Comparison of ENCODE assay signal across 25 mouse cellular contexts in the genomic region with DNA sequence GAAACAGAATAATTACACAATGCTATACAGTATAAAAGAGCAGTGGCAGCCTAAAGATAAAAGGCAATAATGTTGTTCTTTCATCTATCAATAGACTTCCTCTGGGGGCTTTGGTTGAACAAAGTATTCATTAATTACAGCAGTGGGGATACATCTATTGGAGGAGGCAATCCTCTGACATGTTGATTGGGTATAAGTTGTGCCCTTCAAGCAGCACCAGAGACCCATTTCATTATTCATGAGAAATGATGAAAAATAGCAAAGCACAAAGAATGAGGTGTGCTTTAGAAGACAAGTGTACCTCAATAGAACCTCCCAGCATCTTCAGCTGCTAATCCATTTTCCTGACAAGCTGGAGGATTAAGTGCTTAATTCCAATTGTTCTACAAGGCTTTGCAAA.
"Had no signal": no experiment of that assay in that cellular context is flagged by ENCODE, and none has a peak within 500 bp of the region (broad histone marks: within the 10 kb centered on the region; RNA-seq: fewer than 3 reads in every experiment).

No protein-coding gene starts in this region.

- H3K4me2 ChIP-seq: heart, embryonic 11.5 days; heart, embryonic 13.5 days; heart, embryonic 15.5 days; hindbrain, embryonic 13.5 days; hindbrain, embryonic 15.5 days; kidney, embryonic 15.5 days; limb, embryonic 13.5 days; limb, embryonic 15.5 days had no signal

- H3K36me3 ChIP-seq: heart, embryonic 13.5 days; heart, embryonic 15.5 days; hindbrain, embryonic 13.5 days; hindbrain, embryonic 15.5 days; kidney, embryonic 15.5 days; limb, embryonic 13.5 days; limb, embryonic 15.5 days had no signal

- H3K27ac ChIP-seq: heart, adult 2 months; heart, embryonic 13.5 days; heart, embryonic 15.5 days; hindbrain, embryonic 13.5 days; hindbrain, embryonic 15.5 days; hindbrain, postnatal 0 days; kidney, embryonic 15.5 days; kidney, postnatal 0 days; limb, embryonic 13.5 days; limb, embryonic 15.5 days had no signal

- H3K4me1 ChIP-seq: heart, embryonic 13.5 days; heart, embryonic 15.5 days; hindbrain, embryonic 13.5 days; hindbrain, embryonic 15.5 days; kidney, embryonic 15.5 days; limb, embryonic 13.5 days; limb, embryonic 15.5 days had no signal

- DNase-seq: gastrocnemius, postnatal 14 days; gastrocnemius, postnatal 36 days; heart, adult 11 months; heart, adult 2 months; heart, postnatal 14 days; heart, postnatal 36 days; kidney, adult 11 months; kidney, adult 2 months; kidney, adult 9 months; kidney, postnatal 14 days; kidney, postnatal 36 days; layer of hippocampus, adult 9-11 months; layer of hippocampus, postnatal 36 days; left cerebral cortex, postnatal 4 days had no signal

- H3K27me3 ChIP-seq: heart, embryonic 13.5 days; heart, embryonic 15.5 days; hindbrain, embryonic 13.5 days; hindbrain, embryonic 15.5 days; kidney, embryonic 15.5 days; limb, embryonic 13.5 days; limb, embryonic 15.5 days had no signal

- H3K9me3 ChIP-seq: heart, embryonic 13.5 days; heart, embryonic 15.5 days; hindbrain, embryonic 13.5 days; hindbrain, embryonic 15.5 days; kidney, embryonic 15.5 days; limb, embryonic 13.5 days; limb, embryonic 15.5 days had no signal

- H3K9ac ChIP-seq: heart, embryonic 13.5 days; heart, embryonic 15.5 days; hindbrain, embryonic 13.5 days; hindbrain, embryonic 15.5 days; kidney, embryonic 15.5 days; limb, embryonic 13.5 days; limb, embryonic 15.5 days had no signal

- H3K4me3 ChIP-seq: heart, adult 2 months; heart, embryonic 13.5 days; heart, embryonic 15.5 days; hindbrain, embryonic 13.5 days; hindbrain, embryonic 15.5 days; kidney, embryonic 15.5 days; limb, embryonic 13.5 days; limb, embryonic 15.5 days had no signal

- ATAC-seq: hindbrain, postnatal 0 days; intestine, embryonic 16.5 days had no signal
